Mouse (Mus musculus): ENCODE data around the gene Ncam1. TPM values are rescaled to one million over a fixed set of nuclear protein-coding genes. Genes with fewer than 3 reads are reported as not detected.

The Ncam1 gene
- polyA plus RNA-seq, 1 experiment from 2014 or later, result 208 TPM

GRCm38 (mm10) chr9:49485892-49486311 is 312.8 kb downstream of the Ncam1 start, which contains the start of gene Ttc12:
Gene Ttc12, minus strand, starts transcription at chr9:49486225.
- Histone ChIP-seq H3K4me2 (replicated peaks) (peak within 1 kb of the TSS; percentile 81), H3K4me3 (peak within 1 kb of the TSS; percentile 56), H3K27ac (replicated peaks) (peak within 1 kb of the TSS; percentile 43; the same call in 1 of the 2 replicates), H3K9ac (replicated peaks) (peak within 1 kb of the TSS; percentile 55), H3K9me3 (no peaks in the 10 kb centered on the region), H3K36me3 (no peaks in the 10 kb centered on the region), H3K27me3 (peaks cover 15% of the 10 kb centered on the region), H3K4me1 (peaks cover 20% of the 10 kb centered on the region)
- under 1% methylated on average over 18 of the region's 18 CpGs for WGBS
- ATAC-seq (ENCODE audit: low FRiP score, low read depth), result peak; percentile 86

GRCm38 (mm10) chr9:49485250-49485891 is 313.4 kb downstream of the Ncam1 start:
- Histone ChIP-seq H3K27ac (replicated peaks) (peak overlapping the region; percentile 43; the same call in 1 of the 2 replicates), H3K4me1 (peaks cover 20% of the 10 kb centered on the region), H3K9me3 (no peaks in the 10 kb centered on the region), H3K4me2 (replicated peaks) (peak overlapping the region; percentile 81), H3K27me3 (peaks cover 15% of the 10 kb centered on the region), H3K36me3 (no peaks in the 10 kb centered on the region), H3K4me3 (peak overlapping the region; percentile 56), H3K9ac (replicated peaks) (peak overlapping the region; percentile 55)
- 5% methylated on average over 20 of the region's 21 CpGs for WGBS
- peak; percentile 42 for ATAC-seq (ENCODE audit: low FRiP score, low read depth)

- no peak for ATAC-seq (ENCODE audit: low FRiP score, low read depth)
- H3K9ac ChIP-seq (replicated peaks), result no peak overlapping the region
- 24% methylated on average over 10 of the region's 10 CpGs for WGBS
- H3K36me3 ChIP-seq, result no peaks in the 10 kb centered on the region
- H3K27ac ChIP-seq (replicated peaks), result no peak overlapping the region
- peak overlapping the region; percentile 15; the same call in 1 of the 2 replicates for H3K4me3 ChIP-seq
- H3K4me1 ChIP-seq, result peaks cover 15% of the 10 kb centered on the region
- H3K27me3 ChIP-seq, result peaks cover 15% of the 10 kb centered on the region
- no peaks in the 10 kb centered on the region for H3K9me3 ChIP-seq
- H3K4me2 ChIP-seq (replicated peaks), result peak overlapping the region; percentile 21
These were observed 315.4 kb downstream of the Ncam1 start for GRCm38 (mm10) chr9:49483316-49483715.

DNA sequence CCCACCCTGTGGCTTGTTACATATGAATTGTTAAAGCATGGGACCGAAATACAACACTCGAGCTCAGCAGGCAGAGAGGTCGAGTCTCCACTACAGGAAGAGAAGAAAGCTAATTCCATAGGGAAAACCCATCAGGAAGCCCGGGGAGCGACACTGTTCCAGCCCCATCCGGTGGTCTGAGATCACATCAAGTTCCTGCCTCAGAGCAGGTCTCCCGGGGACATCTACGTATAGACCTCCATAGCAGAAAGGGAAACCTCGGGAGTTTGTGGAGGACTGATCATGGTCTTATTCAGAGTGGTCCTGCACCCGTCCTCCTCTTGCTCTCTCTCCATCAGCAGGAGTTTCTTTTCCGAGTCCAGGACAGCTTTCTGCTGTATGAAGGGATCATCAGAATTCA is 326.6 kb downstream of the Ncam1 start:
- H3K27me3 ChIP-seq, result no peaks in the 10 kb centered on the region
- H3K4me3 ChIP-seq, result no peak overlapping the region
- no peak for ATAC-seq (ENCODE audit: low FRiP score, low read depth)
- H3K4me2 ChIP-seq (replicated peaks), result no peak overlapping the region
- H3K9me3 ChIP-seq, result no peaks in the 10 kb centered on the region
- H3K4me1 ChIP-seq, result no peaks in the 10 kb centered on the region
- H3K9ac ChIP-seq (replicated peaks), result no peak overlapping the region
- WGBS, result 72% methylated on average over 11 of the region's 11 CpGs
- no peaks in the 10 kb centered on the region for H3K36me3 ChIP-seq
- no peak overlapping the region for H3K27ac ChIP-seq (replicated peaks)

GRCm38 (mm10) chr9:49470946-49471345 is 327.8 kb downstream of the Ncam1 start:
- Histone ChIP-seq H3K4me2 (replicated peaks) (no peak overlapping the region), H3K4me1 (no peaks in the 10 kb centered on the region), H3K36me3 (no peaks in the 10 kb centered on the region), H3K9ac (replicated peaks) (no peak overlapping the region), H3K27ac (replicated peaks) (no peak overlapping the region), H3K27me3 (no peaks in the 10 kb centered on the region), H3K4me3 (no peak overlapping the region), H3K9me3 (no peaks in the 10 kb centered on the region)
- ATAC-seq (ENCODE audit: low FRiP score, low read depth), result no peak
- WGBS, result 88% methylated on average over 6 of the region's 6 CpGs

GRCm38 (mm10) chr9:49470006-49470405 is 328.7 kb downstream of the Ncam1 start:
- no peak overlapping the region for H3K4me2 ChIP-seq (replicated peaks)
- ATAC-seq (ENCODE audit: low FRiP score, low read depth), result no peak
- no peak overlapping the region for H3K9ac ChIP-seq (replicated peaks)
- H3K4me3 ChIP-seq, result no peak overlapping the region
- H3K36me3 ChIP-seq, result no peaks in the 10 kb centered on the region
- WGBS, result 96% methylated on average over 19 of the region's 19 CpGs
- no peaks in the 10 kb centered on the region for H3K4me1 ChIP-seq
- H3K27me3 ChIP-seq, result no peaks in the 10 kb centered on the region
- H3K27ac ChIP-seq (replicated peaks), result no peak overlapping the region
- no peaks in the 10 kb centered on the region for H3K9me3 ChIP-seq

DNA sequence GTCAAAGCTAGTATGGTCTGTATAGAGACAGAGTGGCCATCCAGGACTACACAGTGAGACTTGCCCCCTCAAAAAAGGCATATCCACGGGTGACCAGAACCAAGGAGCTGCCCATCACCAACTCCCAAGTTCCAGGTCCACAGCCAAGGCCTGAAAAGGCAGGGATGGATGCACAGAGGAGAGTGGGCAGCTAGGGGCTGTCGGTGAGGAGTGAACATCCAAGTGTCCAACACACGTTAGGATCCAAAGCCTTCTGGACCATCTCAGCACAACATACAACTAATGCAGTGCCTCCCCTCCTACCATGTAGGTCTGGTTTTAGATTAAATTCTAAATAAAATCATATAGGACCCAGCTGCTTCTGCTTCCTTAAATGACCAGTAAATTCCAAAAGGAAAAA is 342.6 kb downstream of the Ncam1 start:
- H3K27ac ChIP-seq (replicated peaks), result no peak overlapping the region
- H3K9me3 ChIP-seq, result no peaks in the 10 kb centered on the region
- H3K4me2 ChIP-seq (replicated peaks), result no peak overlapping the region
- H3K27me3 ChIP-seq, result no peaks in the 10 kb centered on the region
- no peaks in the 10 kb centered on the region for H3K36me3 ChIP-seq
- H3K9ac ChIP-seq (replicated peaks), result no peak overlapping the region
- no peak overlapping the region for H3K4me3 ChIP-seq
- 84% methylated on average over 3 of the region's 3 CpGs for WGBS
- ATAC-seq (ENCODE audit: low FRiP score, low read depth), result no peak
- H3K4me1 ChIP-seq, result 0 out of 2 replicates have a peak, but pooled peaks cover 2% of the 10 kb centered on the region

DNA sequence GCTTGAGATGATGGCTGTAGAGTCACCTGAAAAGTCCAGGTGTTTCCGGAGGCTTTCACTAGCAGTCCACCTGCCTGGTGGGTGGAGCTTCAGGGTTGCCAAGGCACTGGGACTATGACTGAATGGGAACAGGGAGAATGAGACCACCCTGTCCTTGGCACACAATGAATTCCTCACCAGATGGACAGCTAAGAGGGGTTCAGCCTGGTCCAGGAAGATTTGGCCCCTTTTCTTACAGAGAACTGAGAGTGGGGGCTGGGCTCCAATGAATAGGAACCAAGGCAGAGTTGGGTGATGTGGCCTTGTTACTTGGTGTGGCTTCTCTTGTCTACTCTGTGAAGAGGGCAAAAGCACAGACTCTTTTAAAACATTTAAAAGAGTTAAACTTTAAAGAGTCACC is 346.3 kb downstream of the Ncam1 start:
- no peak for ATAC-seq (ENCODE audit: low FRiP score, low read depth)
- Histone ChIP-seq H3K9me3 (no peaks in the 10 kb centered on the region), H3K27ac (replicated peaks) (no peak overlapping the region), H3K36me3 (no peaks in the 10 kb centered on the region), H3K27me3 (no peaks in the 10 kb centered on the region), H3K4me1 (0 out of 2 replicates have a peak, but pooled peaks cover 2% of the 10 kb centered on the region), H3K4me3 (no peak overlapping the region), H3K9ac (replicated peaks) (no peak overlapping the region), H3K4me2 (replicated peaks) (no peak overlapping the region)
- 87% methylated on average over 1 of the region's 1 CpGs for WGBS

Data from midbrain, embryonic 12.5 days (tissue).